Mouse (Mus musculus): ENCODE measurements around the gene Ndufa11.
A peak's percentile ranks its signal among the peaks of the same experiment; 100 is the strongest.

Ndufa11 gene

DNA sequence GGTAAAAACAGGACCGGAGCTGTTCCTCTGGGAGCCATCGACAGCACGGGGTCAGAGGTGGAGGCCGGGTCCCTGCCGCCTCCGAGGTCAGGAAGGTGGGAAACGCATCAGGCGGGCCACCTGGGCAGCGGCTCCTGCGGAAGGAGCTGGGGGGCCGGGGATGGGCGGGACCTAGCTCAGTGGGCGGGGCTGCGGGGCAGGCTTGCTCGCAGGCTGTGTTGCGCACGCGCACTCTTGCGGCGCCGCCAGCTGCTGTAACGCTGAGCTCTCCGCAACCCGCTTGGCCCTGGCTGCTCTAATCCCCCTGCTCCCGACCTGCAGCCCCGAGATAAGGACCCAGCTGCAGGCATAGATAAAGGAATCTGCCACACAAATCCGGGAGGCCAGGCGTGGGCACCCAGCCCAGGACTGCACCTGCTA, 44.4 kb downstream of the Ndufa11 start:
- peak; percentile 97 for DNase-seq

DNA sequence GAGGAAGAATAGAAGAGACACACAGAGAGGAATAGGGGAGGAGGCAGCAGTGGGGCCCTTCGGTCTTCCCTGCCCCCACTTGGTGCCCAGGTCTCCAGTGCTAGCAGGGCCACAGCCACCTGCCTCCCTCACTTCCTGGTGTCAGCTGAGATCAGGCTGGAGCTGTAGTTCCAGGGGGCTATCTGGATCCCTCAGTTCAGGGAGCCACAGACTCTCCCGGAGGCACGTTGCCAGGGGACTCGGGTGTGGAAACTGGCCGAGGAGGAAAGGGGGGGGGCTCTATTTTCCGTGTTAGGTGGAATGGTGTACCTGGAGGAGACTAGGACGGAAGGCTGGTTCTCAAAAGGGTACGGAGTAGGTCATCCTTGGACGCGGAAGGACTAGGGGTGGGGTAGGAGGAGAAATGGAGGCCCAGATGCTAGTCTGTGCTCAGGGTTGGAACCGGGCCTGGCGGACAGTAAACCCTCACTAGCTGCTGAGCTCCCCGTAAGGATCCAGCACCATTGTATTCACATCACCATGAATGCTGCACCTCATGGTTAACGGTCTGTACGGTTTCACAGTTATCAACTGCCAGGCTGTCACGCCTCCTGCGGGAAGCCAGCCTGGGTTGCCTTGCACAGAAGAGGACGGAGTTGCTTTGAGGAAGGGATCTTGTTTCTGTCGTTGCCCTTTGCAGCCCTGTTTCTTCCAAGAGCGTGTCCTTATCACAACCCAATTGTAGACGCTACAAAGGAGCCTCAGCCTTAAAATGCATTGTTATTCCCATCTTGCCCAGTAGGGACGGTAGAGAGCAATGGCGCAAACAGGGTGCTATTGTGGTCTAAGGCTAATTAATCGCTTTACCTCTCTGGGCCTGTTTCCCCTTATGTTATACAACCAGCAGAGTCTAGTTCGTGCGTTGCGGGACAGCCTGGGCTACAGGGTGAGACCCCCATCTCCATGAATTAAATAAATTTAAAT, 45.5 kb downstream of the Ndufa11 start:
- peak; percentile 65 for DNase-seq

- DNase-seq, result no peak
These were observed 46.2 kb downstream of the Ndufa11 start for GRCm38 (mm10) chr17:56763741-56764250.

- DNase-seq, result peak; percentile 88
These were observed 47.1 kb downstream of the Ndufa11 start, which contains the start of gene Dus3l for GRCm38 (mm10) chr17:56764474-56765354. Gene Dus3l (plus strand): TSS chr17:56764757.

GRCm38 (mm10) chr17:56765431-56765830, 47.9 kb downstream of the Ndufa11 start:
- DNase-seq, result no peak

DNA sequence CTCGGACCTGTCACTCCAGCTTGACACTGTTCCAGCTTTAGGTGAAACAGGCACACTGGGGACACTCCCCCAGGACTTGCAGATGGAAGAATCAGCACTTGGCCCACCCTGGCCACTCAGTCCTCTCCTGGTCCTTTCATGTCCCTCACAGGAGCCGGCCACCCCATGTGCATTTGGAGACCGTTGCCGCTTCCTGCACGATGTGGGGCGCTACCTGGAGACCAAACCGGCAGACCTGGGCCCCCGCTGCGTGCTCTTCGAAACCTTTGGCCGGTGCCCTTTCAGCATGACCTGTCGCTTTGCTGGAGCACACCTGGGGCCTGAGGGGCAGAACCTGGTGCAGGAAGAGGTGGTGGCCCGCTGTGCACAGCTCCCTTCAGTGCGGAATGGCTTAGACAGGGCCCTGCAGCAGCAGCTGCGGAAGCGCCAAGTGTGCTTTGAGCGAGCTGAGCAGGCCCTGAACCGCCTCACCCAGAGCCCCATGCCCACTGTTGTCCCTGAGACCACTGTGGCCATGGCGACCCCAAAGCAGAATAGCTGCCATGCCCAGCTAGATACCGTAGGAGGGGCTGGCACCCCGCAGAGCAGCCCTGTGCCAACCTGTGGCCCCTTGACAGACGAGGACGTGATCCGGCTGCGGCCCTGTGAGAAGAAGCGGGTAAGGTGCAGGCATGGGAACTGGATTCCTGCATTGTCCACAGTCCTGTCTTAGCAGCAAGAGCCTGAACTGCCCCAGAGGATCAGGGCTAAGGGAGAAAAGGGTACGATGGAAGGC, 49.3 kb downstream of the Ndufa11 start:
- DNase-seq, result no peak

DNA sequence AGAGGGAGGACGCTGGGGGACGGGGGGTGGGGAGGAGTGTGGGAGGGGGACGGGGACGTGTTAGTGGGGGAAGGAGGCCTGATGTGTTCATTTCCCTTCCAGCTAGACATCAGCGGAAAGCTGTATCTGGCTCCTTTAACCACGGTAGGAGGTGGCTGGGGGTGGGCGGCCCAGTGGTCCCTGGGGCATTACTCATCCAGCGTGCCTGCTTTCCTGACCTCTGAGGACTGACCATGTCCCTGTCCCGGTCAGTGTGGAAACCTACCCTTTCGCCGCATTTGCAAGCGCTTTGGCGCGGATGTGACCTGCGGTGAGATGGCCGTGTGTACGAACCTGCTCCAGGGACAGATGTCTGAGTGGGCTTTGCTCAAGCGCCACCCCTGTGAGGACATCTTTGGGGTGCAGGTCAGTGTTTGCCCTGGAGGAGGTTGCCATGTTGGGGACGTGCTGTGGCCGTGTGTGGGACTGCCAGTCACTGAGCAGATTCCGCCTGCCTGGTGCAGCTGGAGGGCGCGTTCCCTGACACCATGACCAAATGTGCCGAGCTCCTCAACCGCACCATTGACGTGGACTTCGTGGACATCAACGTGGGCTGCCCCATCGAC, 50.1 kb downstream of the Ndufa11 start:
- no peak for DNase-seq

- no peak for DNase-seq
These were observed 51.4 kb downstream of the Ndufa11 start for GRCm38 (mm10) chr17:56768941-56769340.

DNA sequence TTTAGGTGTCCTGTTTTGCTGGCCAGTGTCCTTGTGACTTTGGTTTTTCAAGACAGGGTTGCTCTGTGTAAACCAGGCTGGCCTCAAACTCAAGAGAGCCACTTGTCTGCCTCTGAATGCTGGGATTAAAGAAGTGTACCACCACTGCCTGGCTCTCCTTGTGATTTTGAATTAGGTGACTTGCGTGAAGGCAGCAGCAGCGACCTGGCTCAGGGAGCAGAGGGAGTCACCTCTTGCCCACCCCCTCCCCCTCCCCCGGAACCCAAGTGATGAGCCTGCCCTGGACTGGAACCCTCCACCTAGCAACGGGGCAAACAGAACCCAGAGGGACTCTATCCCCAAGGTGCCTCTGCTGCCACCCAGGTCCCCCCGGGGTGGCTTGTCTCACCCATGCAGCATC, 52.4 kb downstream of the Ndufa11 start, which contains the start of gene Prr22:
Gene Prr22 (plus strand): TSS at position 301 of the 400 bp plus-strand sequence.
- DNase-seq, result no peak

Measured in kidney, postnatal 10 days (tissue).